In the genomic region with DNA sequence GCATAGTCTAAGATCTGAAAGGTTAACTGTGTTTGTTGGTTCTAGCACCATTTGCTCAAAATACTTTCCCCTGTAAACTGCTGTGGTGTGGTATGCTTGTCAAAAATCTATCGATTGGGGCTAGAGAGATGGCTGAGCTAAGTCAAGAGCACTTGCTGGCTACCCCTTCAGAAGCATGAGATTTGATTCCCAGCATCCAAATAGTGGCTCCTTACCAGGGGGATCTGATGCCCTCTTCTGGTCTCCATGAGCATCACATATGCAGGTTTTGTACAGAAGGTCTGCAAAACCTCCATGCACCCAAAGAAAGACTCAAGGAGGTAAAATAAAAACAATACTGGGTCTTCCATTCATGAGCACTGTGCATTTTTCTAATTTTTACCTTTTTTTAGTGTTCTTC, we compare ENCODE assay signal across 8 mouse cellular contexts. TPM values are rescaled to one million over a fixed set of nuclear protein-coding genes. Genes with fewer than 3 reads are reported as not detected.
DNase-seq lines count a peak whose midpoint lies in the region; ATAC-seq lines count a peak whose summit lies in the region.

No protein-coding gene starts in this region.

- H3K4me3 ChIP-seq in heart, embryonic 12.5 days: no peak overlapping the region

- no peak overlapping the region for H3K27ac ChIP-seq in heart, embryonic 12.5 days (ENCODE audit: poor library complexity, severe bottlenecking)

- DNase-seq in heart, adult 11 months: peak; percentile 85
- DNase-seq in testis, postnatal 10 days (ENCODE audit: low spot score): peak; percentile 49
- DNase-seq in testis, postnatal 14 days (ENCODE audit: low spot score): no peak
- DNase-seq in cerebellum, postnatal 14 days: peak; percentile 66 to 70
- DNase-seq in induced T-regulatory cell, adult 2 months (ENCODE audit: low read depth): peak; percentile 73

- no peaks in the 10 kb centered on the region for H3K36me3 ChIP-seq in heart, embryonic 12.5 days

- ATAC-seq in heart, embryonic 12.5 days (ENCODE audit: insufficient number of reproducible peaks, low FRiP score): no peak
- ATAC-seq in megakaryocyte-erythroid progenitor cell, adult 5-6 weeks (replicated peaks; ENCODE audit: low FRiP score, low TSS enrichment, poor library complexity, severe bottlenecking): 0 out of 2 replicates have a peak, but pooled peaks have one; percentile 40
- no peak for ATAC-seq in erythroblast, adult 5-6 weeks (replicated peaks; ENCODE audit: low FRiP score, poor library complexity, severe bottlenecking)

- H3K9me3 ChIP-seq in heart, embryonic 12.5 days (replicated peaks): no peaks in the 10 kb centered on the region

- H3K9ac ChIP-seq in heart, embryonic 12.5 days: no peak overlapping the region

- WGBS in heart, embryonic 12.5 days: 21% methylated on average over 1 of the region's 1 CpGs

- no peak overlapping the region for H3K4me2 ChIP-seq in heart, embryonic 12.5 days

- no peaks in the 10 kb centered on the region for H3K27me3 ChIP-seq in heart, embryonic 12.5 days (replicated peaks)

- peaks cover 5% of the 10 kb centered on the region for H3K4me1 ChIP-seq in heart, embryonic 12.5 days (replicated peaks)

RNA-seq across cellular contexts. Expression of a gene that starts 1.7 kb away (rescaled TPM):
- 77.7 and 81.4 TPM in 2 replicates for polyA plus RNA-seq in heart, embryonic 12.5 days (2016; fragmentation: Nextera tagmentation; extraction: Ambion mirVana)
- total RNA-seq in megakaryocyte-erythroid progenitor cell, adult 5-6 weeks (2014; fragmentation: Nextera tagmentation): 44.1 and 55.2 TPM in 2 replicates
- 75.5 and 79.0 TPM in 2 replicates for total RNA-seq in megakaryocyte-erythroid progenitor cell, adult 5-6 weeks (2017)
- 30.0 and 37.0 TPM in 2 replicates for total RNA-seq in erythroblast, adult 5-6 weeks (2015; ENCODE audit: low replicate concordance)
- total RNA-seq in erythroblast, adult 5-6 weeks (2017; ENCODE audit: low replicate concordance): 30.0 and 34.9 TPM in 2 replicates

RNA-seq across cellular contexts. Expression of a gene that starts 38.7 kb away (rescaled TPM):
- polyA plus RNA-seq in heart, embryonic 12.5 days (2016; fragmentation: Nextera tagmentation; extraction: Ambion mirVana): 29.0 and 30.3 TPM in 2 replicates
- total RNA-seq in megakaryocyte-erythroid progenitor cell, adult 5-6 weeks (2014; fragmentation: Nextera tagmentation): 61.9 and 63.9 TPM in 2 replicates
- total RNA-seq in megakaryocyte-erythroid progenitor cell, adult 5-6 weeks (2017): 60.6 and 72.4 TPM in 2 replicates
- 9.4 and 9.8 TPM in 2 replicates for total RNA-seq in erythroblast, adult 5-6 weeks (2015; ENCODE audit: low replicate concordance)
- total RNA-seq in erythroblast, adult 5-6 weeks (2017; ENCODE audit: low replicate concordance): 7.8 and 15.6 TPM in 2 replicates

RNA-seq across cellular contexts. Expression of a gene that starts 39.0 kb away (rescaled TPM):
- polyA plus RNA-seq in heart, embryonic 12.5 days (2016; fragmentation: Nextera tagmentation; extraction: Ambion mirVana): 0.63 and 0.69 TPM in 2 replicates
- 1.2 and 1.4 TPM in 2 replicates for total RNA-seq in megakaryocyte-erythroid progenitor cell, adult 5-6 weeks (2014; fragmentation: Nextera tagmentation)
- 0.99 and 1.2 TPM in 2 replicates for total RNA-seq in megakaryocyte-erythroid progenitor cell, adult 5-6 weeks (2017)
- total RNA-seq in erythroblast, adult 5-6 weeks (2015; ENCODE audit: low replicate concordance): not detected in 2 replicates
- total RNA-seq in erythroblast, adult 5-6 weeks (2017; ENCODE audit: low replicate concordance): not detected in 2 replicates

RNA-seq across cellular contexts. Expression of a gene that starts 39.0 kb away (rescaled TPM):
- 6.0 and 8.5 TPM in 2 replicates for polyA plus RNA-seq in heart, embryonic 12.5 days (2016; fragmentation: Nextera tagmentation; extraction: Ambion mirVana)
- total RNA-seq in megakaryocyte-erythroid progenitor cell, adult 5-6 weeks (2014; fragmentation: Nextera tagmentation): 322 and 332 TPM in 2 replicates
- total RNA-seq in megakaryocyte-erythroid progenitor cell, adult 5-6 weeks (2017): 732 and 1,011 TPM in 2 replicates
- total RNA-seq in erythroblast, adult 5-6 weeks (2015; ENCODE audit: low replicate concordance): 708 and 861 TPM in 2 replicates
- 235 and 417 TPM in 2 replicates for total RNA-seq in erythroblast, adult 5-6 weeks (2017; ENCODE audit: low replicate concordance)
